Mouse (Mus musculus): ENCODE data around the gene 4930453N24Rik. TPM values are rescaled to one million over a fixed set of nuclear protein-coding genes. Genes with fewer than 3 reads are reported as not detected.

Gene 4930453N24Rik
- total RNA-seq (2021) = 10 to 100 TPM; 20.5 to 23.3 TPM

DNA sequence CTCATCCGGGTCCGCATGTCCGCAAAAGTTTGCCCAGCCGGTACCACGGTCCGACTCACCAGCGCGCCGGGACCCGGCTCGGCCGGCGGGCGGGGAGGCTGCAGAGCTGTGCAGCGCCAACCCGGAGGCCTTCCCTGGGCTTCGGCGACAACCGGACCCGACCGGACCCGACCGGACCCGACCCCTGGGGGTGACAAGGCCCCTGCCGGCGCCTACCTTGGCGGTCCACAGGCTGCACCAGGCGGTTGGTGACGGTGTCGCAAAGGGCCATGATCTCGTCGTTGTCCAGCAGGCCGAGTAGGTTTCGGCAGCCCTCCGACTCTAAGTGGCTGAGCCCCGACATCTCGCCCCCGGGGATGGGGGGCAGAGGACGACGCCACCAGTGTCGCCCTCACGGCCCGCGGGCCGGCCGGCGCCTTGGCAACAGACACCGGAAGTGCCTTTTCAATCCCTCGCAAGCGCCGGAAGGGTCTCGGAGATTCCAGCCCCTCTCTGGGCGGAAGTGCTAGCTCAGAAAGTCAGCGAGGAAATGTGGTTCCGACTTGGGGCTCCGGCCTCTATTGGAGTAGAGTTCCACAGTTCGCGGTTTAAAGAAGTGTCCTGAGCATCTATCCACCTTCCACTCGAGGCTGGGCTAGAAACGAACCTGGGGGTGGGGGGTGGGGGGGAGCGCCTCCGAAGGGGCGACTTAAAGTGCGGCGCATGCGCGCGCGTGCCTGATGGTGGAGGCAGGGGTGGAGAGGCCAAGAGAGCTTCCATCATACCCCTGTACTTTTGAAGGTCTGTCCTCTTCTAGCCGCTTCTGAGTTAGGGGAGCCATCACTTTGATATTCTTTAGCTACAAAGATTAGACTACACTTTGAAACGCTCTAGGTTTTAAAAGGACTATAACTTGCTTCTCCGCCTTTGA lies at the start of gene 4930453N24Rik:
Gene 4930453N24Rik, minus strand, starts transcription at position 641 of the 910 bp plus-strand sequence.
- intact Hi-C loops (cut with DNase I) = no loop called here
- peak; percentile 92 for DNase-seq

DNA sequence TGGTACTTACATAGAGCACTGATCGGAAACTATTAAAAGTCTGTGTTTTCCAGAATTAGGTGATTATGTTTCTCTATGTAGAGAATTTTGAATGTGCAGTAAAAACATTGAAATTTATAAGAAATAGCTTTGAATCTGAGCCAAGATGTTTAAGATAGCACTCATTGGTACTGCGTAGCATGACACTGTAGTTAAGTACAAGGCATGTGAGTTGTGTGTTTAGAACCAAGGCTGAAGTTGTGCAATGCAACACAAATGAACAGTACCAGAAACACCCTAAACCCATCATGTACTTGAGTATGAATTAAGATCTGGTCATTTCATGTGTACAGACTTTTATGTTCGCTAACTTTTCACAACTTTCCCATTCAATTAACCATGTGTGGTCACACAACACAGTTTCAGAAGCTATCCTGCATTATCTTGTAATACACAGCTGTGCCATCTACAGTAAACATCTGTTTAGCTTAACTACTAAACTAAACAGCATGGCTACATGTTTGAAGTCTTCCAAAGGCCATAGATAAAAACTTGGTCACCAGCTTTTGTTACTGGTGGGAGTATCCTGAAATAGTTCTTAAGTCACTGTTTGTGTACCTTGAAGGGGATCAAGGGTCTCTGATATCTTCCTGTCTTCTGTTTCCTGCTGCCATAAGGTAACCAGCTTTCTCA lies 46.3 kb upstream of the 4930453N24Rik start:
- intact Hi-C loops (cut with DNase I) = no loop called here
- no peak for DNase-seq

DNA sequence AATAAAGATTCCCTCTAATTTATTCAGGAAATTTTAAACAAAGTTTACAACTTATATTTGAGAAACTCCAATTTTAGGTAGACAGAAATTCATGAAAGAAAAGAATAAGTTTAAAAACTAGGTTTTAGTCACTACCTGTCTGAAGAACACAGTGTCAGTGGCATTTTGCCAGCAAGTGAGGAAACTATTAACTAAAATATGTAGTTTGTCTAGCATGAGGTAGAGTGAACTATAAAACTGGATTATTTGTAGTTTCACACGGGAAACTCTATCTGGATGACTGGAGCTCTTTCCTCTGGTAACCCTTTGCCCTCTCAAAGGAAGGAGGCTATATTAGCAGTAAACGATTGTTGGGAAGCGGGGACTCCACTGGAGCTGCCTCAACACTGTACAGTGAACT lies 32.1 kb upstream of the 4930453N24Rik start:
- no peak for DNase-seq

DNA sequence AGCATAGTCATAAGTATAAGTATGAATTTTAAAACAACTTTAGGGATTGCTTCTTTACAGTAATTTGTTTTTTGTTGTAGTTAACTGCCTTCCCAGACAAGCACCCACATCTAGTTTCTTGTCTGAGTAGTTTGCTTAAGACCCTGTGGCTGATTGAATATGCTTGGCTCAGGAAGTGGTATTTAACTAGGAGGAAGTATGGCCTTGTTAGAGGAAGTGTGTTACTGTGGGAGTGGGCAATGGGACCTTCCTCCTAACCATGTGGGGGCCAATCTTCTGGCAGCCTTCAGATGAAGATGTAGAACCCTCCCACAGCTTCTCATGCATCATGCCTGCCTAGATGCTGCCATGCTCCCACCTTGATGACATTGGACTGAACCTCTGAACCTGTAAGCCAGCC lies 30.7 kb upstream of the 4930453N24Rik start:
- no peak for DNase-seq
- intact Hi-C loops (cut with DNase I) = no loop called here

More for the DNA sequence above, 32.1 kb upstream of the 4930453N24Rik start:
- intact Hi-C loops (cut with DNase I) = no loop called here

DNA sequence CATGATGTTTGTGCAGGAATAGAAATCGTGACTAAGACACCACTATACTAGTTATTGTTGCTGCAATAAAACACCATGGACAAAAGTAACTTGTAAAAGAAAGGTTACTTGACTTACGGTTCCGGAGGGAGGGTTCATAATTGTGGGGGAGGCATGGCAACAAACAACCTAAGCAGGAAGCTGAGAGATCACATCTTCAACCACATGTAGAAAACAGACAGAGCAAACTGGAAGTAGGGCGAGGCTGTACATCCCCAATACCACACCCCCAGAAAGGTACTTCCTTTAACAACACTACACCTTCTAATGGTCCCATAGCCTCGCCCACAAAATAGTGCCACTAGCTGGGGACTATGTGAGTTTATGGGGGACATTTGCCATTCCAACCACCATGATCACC lies 29.4 kb upstream of the 4930453N24Rik start:
- no peak for DNase-seq
- intact Hi-C loops (cut with DNase I) = no loop called here

DNA sequence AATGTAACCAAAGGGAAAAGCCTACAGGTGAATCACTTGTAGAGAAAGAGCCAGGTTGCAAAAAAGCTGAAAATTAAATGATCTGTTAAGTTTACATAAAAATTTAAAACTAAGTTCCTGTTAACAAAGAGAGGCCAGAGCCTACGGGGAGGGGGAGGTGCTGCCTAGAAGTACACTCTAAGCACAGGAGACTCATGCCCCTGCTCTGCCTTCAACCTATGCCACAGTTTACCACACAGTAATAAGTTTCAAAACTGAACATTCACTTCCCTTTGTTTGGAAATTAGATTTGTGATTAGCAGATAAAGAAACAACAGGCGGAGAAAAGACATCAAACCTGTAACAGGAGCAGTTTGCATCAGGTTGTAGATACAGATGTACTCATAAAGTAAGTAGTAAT lies 23.8 kb upstream of the 4930453N24Rik start:
- intact Hi-C loops (cut with DNase I) = no loop called here
- DNase-seq = no peak

DNA sequence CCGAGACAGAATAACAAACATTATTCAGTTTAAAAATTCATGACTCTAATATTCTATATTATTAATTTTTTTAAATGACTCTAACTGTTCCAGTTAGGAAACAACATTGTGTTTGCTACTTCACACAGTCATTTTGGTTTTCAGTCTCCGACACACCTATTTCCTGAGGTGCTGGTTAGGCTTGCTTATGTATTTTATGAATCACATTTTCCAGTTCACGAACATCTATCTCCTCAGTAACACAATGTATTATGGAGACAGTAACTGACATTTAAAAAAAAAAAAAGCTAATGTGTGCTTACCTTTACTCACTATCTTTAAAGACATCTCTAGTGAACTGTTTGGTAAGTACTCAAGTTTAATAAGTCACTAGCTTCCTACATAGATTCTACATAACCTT lies 18.7 kb upstream of the 4930453N24Rik start:
- intact Hi-C loops (cut with DNase I) = no loop called here
- no peak for DNase-seq

DNA sequence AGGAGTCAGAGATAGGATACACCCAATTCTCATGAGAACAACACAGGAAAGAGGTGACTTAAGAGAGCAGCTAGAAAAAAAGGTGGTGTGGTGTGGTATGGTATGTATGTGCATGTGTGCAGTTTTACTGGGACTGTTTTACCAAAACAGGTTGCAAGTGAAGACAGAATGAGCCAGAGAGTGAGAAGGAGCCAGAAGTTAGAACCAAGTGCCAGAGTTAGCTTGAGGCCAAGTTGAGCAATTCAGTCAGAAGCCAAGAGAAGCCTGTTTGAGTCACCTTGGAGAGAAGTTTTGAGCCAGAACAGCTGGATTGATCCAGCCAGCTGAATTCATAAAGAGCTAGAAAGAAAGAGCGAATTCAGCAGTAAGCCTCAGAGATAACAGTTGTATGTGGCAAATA lies 4.6 kb upstream of the 4930453N24Rik start:
- DNase-seq = no peak
- intact Hi-C loops (cut with DNase I) = no loop called here

DNA sequence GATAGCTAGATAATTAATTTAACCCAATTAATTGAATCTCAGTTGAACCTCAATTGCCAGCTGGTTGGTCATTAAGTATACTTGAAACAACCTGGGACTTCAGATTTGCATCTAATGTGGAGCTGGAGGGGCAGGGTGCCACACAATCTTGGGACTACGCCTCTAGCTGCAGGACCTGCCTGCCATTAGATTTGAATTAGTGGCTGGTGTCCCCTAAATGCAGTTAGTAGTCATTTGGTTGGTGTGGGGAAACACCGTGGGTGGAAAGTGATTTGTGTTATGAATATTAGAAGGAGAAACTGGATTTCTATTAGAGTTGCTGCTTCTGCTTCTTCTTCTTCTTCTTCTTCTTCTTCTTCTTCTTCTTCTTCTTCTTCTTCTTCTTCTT lies 464 bp upstream of the 4930453N24Rik start:
- intact Hi-C loops (cut with DNase I) = no loop called here
- no peak for DNase-seq

DNA sequence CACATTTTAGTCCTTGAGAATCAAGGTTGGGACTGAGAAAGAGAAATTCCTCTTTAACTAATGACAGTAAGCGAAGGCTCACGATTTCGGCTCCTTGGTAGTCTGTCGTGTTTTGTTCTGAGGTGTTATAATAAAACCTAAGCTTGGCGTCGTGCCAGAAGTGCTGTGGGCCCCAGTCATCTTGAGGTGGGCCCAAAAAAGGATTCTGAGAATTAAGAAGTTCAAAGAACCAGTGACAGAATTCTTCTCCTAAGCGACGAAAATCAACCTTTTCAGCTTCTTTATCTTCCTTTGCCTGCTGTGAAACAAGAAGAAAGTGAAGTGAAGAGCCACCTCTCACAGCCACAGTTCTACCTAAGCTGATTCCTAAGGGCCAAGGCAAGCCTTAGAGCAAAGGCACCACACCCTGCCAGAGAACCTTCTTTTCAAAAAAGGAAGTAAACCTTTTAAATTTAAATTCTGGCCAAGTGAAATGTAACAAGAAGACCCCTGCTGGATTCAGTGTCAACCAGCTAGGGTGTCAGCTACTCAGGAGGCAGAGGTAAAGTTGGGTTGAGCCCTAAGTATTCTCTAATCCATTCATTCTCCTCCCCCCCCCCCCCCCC lies 4.2 kb downstream of the 4930453N24Rik start:
- no peak for DNase-seq

DNA sequence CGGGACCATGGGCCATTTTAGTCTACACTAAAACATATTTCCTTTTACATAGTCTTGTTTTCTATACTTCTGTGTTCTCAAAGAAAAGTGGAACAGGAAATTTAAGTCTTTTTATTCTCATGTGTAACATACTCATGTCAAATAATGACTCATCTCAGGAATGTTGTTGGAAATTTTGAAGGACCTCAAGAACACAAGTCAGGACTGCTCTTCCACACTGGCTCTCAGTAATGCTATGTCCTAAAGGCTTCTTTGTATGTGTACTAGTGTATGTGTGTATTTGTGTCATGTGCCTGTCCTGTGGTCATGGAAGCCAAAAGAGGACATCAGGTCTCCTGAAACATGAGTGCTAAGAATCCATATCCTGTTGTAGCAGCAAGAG lies 11.7 kb downstream of the 4930453N24Rik start:
- DNase-seq = no peak
- intact Hi-C loops (cut with DNase I) = loop anchor here (10.0 kb wide), 1 partner anchor 1246 kb away; no protein-coding TSS in a partner anchor

More for the DNA sequence above, 4.2 kb downstream of the 4930453N24Rik start:
- intact Hi-C loops (cut with DNase I) = no loop called here

DNA sequence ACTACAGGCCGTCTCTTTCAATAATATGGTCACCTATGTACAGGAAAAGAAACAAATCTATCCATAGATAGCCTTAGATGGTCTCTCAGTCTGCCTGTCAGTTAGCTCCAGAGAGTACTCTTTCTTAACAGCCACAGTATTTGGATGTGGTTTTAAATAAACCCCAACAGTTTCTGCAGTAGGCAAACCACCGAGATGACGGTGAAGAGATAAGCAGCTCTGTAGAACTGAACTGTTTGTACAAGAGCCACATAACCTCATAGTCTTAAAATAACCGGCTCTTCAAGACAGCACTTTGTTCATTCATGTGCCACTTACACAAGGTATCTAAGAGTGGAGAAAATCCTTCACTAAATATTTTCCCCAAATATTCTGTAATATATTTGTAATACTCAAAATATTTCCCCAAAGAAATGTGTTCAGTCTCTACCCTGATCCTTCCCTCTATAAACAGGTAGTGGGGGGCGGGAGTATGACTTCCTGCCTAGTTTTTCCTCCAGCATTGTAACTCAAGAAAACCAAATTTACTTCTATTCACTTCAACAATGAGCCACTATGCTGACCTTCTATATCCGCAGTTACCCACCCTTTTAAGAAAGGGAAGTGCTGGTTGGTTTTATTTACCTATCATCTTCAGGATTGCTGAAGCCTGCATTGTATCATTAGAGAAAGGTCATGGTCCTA lies 12.3 kb downstream of the 4930453N24Rik start:
- no peak for DNase-seq
- intact Hi-C loops (cut with DNase I) = loop anchor here (10.0 kb wide), 1 partner anchor 1246 kb away; no protein-coding TSS in a partner anchor

DNA sequence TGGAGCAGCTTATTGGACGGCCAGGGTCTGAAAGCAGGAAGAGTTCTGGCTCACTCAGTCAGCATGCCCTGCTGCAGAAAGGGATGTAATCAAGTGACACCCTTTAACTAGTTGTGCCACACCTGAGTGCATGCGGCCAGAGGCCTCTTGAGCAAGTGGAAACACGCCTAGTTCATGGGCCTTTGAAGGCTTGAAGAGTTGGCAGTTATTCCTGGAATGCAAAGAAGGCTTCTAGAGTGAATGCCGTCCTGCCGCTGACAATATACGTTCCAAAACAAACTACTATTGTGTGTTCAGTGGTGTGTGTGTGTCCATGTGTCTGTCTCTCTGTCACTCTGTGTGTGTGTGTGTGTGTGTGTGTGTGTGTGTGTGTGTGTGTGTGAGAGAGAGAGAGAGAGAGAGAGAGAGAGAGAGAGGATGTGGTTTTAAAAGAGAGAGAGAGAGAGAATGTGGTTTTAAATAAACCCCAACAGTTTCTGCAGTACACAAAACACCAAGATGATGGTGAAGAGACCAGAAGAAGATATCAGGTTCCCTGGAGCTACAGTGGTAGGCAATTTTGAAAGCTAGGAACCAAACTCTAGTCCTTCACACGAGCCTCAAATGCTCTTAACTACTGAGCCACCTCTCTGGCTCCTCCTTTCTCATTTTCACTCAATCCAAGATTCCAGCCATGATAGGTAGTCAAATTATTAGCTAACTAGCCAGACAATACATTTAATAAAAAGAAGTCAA lies 13.1 kb downstream of the 4930453N24Rik start:
- intact Hi-C loops (cut with DNase I) = loop anchor here (10.0 kb wide), 1 partner anchor 1247 kb away; no protein-coding TSS in a partner anchor
- DNase-seq = no peak

DNA sequence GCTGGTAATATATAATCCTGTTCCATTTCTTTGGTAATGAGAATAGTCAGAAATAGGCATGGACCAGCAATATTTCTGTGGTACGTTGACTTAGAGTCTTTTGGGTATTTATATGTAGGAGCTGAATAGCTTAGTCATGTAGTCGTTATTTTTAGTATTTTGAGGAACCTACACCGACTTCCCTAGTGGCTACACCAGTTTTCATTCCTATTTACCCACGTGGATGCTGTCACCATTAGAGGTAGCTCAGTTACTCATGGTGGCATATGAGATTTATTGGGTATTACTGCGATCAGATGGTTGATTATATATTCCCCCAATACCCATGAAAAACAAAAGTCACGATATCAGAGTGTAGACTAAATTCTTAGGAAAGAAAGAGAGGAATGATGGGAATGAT lies 14.6 kb downstream of the 4930453N24Rik start:
- DNase-seq = no peak
- intact Hi-C loops (cut with DNase I) = loop anchor here (10.0 kb wide), 1 partner anchor 1248 kb away; no protein-coding TSS in a partner anchor

DNA sequence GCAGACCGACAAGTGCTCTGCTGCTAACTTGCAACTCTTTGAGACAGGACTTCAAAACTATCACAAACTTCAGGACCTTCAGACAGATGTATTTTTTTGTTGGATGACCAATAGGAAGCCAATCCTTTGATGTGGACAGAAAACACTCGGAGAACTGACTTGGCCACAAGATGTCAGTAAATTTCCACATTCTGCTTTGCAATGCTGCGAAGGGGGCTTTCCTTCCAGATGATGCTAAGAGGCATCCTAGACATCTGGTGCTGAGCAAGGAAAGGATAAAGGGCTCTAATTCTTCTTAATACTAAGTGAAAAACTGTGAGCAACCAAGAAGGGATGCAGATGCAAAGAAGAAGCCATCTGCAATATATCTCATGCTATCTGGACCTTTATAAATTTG lies 16.2 kb downstream of the 4930453N24Rik start:
- peak; percentile 21 for DNase-seq
- intact Hi-C loops (cut with DNase I) = loop anchor here (10.0 kb wide), 1 partner anchor 1250 kb away; no protein-coding TSS in a partner anchor

DNA sequence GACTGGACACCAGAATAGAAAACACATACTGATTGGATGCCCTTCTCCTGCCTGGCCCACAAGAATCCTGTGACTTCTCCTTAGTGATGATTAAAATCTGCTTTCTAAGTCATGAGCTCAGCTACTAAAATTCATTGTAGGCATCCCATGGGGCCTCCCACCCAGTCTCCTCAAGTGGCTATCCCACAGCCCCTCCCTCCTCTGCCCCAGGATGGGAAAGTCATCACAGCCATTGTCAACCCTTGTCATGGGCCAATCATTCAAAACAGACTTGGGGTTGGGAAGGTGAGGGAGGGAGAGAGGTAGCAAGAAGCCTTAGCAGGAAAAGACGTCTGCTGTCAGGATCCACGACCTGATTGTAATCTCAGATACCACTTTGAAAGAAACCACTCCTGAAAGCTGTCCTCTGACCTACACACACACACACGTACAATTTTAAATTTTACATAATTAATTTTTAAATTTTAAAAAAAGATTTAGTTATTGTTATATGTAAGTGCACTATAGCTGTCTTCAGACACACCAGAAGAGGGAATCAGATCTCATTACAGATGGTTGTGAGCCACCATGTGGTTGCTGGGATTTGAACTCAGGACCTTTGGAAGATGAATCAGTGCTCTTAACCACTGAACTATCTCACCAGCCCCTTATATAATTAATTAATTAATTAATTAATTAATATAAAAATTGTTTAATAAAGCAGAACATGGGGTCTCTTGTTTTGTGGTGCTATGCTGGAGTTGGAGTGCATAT lies 16.8 kb downstream of the 4930453N24Rik start:
- no peak for DNase-seq
- intact Hi-C loops (cut with DNase I) = loop anchor here (10.0 kb wide), 1 partner anchor 1251 kb away; no protein-coding TSS in a partner anchor

DNA sequence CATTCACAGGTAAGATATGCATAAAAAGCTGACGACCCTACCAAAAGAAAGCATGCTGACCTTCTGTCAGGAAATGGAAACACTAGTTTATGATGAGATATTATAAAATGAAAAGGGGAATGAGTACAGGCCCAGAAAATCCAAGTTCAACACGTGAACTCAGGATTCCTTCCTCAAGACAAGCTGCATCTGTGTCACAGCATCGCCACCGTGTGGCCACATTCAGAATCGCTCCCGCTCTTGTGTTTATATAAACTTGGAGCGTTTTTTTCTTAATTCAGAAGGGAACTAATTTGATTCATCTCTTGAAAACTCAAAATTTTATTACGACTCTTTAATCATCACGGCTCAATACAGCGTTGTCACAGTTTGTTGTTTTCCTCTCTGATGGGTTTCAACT lies 22.7 kb downstream of the 4930453N24Rik start:
- DNase-seq = peak; percentile 80
- intact Hi-C loops (cut with DNase I) = loop anchor here (5.0 kb wide), 3 partner anchors 891 to 1806 kb away; no protein-coding TSS in a partner anchor

DNA sequence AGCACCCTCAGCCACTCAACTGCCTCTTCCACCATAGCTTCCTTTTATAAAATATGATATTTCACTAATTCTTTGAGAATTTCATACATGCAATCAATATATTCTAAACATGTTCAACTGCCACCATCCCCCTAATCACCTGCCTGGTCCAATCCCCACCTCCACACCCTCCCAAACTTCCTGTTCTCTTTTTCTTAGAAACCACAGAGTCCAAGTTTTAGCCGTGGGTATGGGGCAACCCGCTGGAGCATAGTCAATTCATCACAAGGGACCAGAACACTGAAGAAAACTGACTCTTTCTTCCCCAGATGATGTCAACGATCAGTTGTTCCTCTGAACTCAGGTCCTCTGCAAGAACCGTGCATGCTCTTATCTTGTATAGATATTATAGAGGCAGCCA lies 25.9 kb downstream of the 4930453N24Rik start:
- intact Hi-C loops (cut with DNase I) = loop anchor here (5.0 kb wide), 3 partner anchors 888 to 1803 kb away; no protein-coding TSS in a partner anchor
- no peak for DNase-seq

DNA sequence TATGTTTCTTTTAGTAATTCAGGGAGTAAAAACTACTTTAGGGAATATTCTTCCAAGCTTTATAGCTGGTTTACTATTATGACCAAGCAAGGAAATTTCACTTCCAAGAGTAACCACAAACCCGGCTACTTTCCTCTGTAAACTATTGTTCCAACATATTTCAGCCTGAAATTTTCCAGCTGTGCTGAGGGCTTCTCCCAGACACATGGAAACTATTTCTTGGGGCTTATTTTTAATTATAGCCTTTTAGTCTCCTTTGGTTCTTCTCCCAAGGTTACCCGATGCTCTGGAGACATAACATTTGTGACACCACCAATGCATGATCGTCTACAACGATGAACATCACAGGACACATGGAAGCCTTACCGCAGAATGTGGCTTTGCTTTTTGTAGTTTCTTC lies 33.7 kb downstream of the 4930453N24Rik start:
- DNase-seq = no peak
- intact Hi-C loops (cut with DNase I) = no loop called here
